Mouse (Mus musculus) kidney, postnatal 10 days (tissue): ENCODE measurements at regions not wholly inside any gene's neighbourhood (a gene's known extent, or its start where the extent isn't known, plus 50 kb on each side); places are given as distances from the start of the nearest gene placed in this dataset.

Experiments
- DNase-seq: peaks from one replicate; pipeline ENCODE4 v3.0.0; 2021; ENCODE audit warnings: mixed read lengths

DNA sequence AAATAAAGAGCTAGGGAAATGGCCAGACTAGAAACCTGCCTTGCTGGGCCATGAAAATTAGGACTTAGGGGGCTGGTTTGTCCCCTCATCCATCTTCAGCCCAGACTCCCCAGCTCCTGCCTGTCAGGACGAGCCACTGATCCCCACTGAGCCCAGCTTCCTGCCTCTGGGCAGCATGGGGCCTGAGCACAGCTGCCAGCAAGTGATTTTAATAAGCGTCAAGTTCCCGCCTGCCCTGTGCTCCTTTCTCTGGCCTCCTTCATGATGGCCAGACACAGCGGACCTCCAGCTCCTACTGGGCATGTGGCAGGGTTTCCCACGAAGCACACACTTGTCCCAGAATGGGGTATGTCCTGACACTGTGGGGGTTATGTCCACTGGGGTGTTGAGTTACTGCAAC lies 139.1 kb upstream of the Irx3 start:
- no peak for DNase-seq

GRCm38 (mm10) chr8:91937227-91937626 lies 135.4 kb upstream of the Irx3 start:
- no peak for DNase-seq

DNA sequence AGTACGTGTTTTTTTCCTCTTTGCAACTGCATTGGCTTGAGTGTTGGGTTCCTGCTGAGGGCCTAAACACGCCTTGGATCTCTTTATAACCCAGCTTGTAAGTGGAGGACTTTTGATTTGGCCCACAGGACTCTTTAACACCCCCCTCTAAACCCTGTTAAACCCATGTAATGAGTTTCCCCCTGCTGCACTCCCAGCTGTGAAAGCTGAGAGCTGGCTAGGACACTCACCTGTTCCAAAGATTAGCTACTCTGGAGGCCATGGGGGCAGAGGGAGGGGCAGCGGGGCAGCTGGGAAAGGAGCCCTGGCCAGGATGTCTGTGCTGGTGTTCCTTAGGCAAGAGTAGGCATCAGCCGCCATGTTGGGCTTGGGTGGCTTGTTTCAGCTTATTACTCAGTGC lies 128.7 kb upstream of the Irx3 start:
- DNase-seq, result no peak

DNA sequence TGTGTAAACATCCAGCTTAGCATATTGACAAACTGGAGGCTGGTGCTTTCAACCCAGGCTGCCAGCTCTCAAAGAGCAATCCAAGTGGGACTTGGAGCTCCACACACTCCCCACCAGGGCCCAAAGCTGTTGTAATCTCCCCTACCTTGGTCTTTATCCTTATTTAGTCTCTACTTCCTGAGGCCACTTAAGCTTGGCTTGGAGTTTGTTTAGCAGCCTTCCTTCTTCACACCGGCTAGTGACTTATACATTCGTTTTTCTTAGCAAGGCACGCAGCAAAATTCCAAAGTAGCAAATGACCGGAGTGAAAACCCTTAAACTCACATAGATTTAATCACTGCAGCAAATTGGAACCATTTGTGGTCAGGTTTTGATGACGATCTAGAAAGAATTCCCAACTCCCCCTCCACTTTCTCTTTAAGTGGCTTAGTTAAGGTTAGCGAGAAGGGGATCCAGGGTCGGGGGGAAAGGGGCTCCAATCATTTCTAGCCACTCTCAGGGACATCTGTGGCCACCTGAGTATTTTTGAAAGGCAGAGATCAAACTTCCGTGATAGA lies 124.2 kb upstream of the Irx3 start:
- no peak for DNase-seq

GRCm38 (mm10) chr8:91924152-91924551 lies 122.3 kb upstream of the Irx3 start:
- DNase-seq, result no peak

DNA sequence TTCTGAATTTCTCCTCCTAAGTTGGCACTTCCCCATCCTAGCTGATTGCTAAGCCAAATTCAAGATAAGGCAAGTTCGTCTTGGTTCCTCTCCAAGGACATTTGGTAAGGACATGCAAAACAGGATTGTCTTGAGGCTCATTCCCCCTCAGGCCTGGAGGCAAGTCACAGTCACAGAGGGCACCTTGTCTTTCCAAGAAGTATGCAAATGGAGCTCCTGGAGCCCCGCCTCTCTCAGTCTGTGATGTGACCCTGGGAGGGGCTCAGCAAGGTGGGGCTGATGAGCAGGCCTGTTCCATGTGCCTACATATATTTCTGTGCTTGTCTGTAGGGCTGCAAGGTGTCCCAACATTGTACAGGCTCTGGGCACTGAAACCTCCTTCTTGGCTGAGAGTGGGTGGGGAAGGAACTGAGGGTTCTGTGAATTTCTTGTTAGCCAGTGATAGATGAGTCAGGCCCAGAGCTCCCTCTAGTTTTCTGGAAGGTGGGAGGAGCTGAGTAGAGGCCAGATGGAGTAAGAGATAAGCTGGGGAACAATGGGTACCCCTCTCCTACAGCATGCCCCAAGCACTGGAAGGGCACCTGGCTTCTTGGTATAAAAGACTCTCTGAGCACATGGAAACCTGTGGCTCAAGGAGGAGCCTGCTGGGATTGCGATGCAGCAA lies 120.5 kb upstream of the Irx3 start:
- DNase-seq, result no peak

GRCm38 (mm10) chr8:91917834-91918233 lies 116.0 kb upstream of the Irx3 start:
- no peak for DNase-seq

GRCm38 (mm10) chr8:91913971-91914370 lies 112.1 kb upstream of the Irx3 start:
- no peak for DNase-seq

DNA sequence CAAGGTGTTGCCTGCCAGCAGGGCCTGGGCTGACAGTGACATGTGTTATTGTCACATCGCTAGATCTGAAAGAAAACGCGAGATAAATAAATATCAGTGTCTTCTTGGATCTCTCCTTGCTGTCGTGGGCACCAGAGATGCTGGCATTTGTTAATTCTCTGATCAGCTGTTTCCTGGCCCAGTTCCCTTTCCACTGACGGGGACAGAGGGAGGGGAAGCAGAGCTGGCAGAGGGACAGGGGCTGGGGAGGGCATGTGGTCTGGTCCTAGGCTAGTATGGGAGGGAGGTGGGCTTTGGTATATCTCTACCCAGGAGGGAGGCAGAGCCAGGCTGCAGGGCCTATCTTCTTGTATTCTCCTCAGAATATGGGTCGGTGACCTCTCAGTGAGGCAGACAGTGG lies 111.3 kb upstream of the Irx3 start:
- DNase-seq, result no peak

DNA sequence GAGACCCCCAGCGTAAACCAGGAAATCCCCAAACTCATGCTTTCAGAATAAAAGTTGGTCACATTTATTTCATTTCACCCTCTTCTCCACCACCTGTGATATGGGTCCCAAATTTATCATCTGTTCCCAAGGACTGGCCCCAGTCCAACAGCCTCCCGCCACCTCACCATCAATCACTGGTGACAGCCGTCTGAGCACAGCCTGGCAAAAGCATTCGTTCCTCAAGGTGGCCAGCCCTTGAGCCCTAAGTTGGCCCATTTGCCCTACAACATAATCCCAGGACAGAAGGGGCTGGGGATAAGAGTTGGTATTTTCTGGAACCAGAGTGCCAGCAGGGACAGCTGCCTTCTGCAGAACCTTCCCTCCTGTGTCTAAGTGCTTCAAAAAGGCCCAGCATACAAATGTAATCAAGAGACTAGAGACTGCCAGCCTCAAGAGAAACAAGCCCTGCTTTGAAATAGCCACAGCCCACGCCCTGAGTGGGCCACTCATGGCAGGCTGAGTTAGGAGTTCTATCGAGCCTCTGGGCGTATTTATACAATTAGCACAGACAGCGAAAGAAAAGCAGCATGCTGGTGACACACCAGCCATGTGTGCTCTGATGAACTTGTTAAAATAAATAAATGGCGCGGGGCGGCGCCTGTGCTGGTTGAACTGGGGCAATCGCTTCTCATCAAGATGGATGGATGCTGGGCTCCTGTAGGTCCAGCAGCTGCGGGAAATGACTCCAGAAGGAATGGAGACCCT lies 107.9 kb upstream of the Irx3 start:
- peak; percentile 15 for DNase-seq

GRCm38 (mm10) chr8:91908731-91909353 lies 107.0 kb upstream of the Irx3 start:
- DNase-seq, result no peak

GRCm38 (mm10) chr8:91907178-91907577 lies 105.3 kb upstream of the Irx3 start:
- no peak for DNase-seq

DNA sequence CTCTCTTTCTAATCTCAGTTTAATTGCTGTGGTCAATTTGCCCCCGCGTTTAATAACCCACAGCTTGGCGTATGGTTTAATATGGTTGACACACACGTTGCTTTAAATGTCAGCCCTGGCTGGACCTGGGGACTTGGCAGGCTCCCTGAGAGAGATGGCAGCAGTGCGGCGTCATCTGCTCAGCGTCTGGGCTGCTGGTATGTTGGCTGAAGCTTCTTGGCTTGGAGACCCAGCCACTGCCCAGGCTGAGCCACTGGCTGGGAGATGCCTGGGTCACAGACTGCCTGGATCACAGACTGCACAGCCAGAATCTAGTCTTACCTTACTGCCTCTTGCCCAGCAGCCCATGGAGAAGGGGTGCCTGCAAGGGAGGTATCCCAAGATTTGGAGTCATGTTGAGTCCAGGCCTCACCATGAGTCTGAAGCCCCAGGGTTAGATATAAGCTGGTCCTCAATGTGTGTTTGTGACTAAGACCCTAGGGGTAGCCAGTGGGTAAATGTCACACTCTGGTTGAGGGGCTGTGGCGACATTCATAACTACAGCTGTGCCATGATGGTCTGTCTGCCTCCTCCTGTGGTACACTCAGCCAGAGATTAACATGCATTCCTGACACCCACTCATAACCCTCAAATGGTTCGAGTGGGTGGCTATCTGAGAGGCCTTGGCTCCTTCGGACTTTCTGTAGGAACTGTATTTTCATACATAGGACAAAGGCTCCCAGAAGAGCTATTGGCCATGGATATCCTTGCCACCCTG lies 99.8 kb upstream of the Irx3 start:
- DNase-seq, result no peak

DNA sequence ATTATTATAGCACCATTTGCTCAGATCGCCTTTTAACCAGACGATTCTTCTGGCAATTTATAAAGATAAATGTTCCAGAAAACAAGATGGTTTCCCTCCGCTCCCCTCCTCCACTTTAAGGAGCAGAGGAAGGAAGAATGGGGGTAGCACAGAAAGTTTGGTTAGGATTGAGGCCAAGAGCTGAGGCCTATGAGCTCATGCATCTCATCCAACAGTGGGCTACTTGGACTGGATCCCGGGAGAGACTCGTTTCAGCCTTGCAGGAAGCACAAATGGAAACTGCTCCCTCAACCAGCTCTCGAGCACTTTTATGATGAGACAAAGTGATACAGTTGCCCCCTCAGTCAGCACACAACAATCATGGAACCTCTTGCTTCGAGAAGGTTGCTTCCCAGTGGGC lies 97.9 kb upstream of the Irx3 start:
- peak; percentile 75 for DNase-seq

DNA sequence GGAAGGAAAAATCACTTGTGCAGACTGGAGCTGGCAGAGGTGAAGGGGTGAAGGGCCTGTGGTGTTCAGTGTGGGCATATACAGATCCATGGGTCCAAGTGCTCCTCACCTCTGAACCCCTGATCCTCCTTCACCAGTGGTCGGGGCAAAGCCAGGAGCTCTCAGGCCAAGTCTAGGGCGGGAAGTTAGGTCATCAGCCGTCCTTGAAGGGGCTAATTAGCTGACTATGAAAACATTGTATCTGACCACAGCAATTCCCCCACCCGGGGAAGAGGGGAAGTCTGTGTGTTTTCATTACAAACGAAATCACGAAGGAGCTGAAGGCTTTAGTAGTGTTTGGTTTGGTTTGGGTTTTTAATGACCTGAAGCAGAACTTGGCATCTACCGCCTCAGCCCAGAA lies 95.5 kb upstream of the Irx3 start:
- DNase-seq, result peak; percentile 15

DNA sequence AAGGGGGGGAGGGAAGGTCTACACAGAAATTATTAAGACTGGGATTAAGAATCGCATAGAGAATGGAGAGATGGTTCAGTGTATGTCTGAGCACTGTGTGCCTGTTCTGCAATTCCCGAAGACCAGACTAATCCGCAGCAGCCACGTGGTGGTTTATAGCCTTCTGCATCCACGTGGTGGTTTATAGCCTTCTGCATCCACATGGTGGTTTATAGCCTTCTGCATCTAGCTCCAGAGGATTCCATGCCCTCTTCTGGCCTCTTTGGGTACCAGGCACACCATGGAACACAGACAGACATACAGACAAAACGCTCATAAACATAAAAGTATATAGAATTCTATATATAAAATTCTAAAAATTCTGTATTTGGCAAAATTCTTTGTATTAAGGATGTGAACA lies 94.1 kb upstream of the Irx3 start:
- DNase-seq, result no peak

- DNase-seq, result no peak
Measured at GRCm38 (mm10) chr8:91884862-91885261, 83.0 kb upstream of the Irx3 start.

DNA sequence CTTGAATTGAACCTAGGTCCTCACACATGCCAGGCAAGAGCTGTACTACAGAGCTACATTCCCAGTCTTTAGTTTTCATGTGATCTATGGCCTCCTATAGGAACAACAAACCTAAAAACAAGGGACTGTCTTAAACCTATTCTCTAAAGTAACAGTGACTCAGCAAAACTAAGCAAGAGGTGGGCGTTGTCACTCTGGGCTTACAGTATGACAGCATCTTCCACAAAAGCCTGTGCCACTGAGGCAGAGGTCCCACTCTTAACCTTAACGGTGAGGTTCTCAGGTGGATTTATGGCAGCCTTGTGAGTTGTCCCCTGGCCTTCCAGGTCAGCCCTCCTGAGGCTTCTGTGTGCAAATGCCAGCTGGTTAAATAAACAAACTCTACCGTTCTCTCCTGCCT lies 82.5 kb upstream of the Irx3 start:
- no peak for DNase-seq

GRCm38 (mm10) chr8:91883012-91883411 lies 81.1 kb upstream of the Irx3 start:
- no peak for DNase-seq

- DNase-seq, result peak; percentile 31
Measured at GRCm38 (mm10) chr8:91878886-91879285, 77.0 kb upstream of the Irx3 start.

GRCm38 (mm10) chr8:91876161-91876560 lies 74.3 kb upstream of the Irx3 start:
- no peak for DNase-seq

DNA sequence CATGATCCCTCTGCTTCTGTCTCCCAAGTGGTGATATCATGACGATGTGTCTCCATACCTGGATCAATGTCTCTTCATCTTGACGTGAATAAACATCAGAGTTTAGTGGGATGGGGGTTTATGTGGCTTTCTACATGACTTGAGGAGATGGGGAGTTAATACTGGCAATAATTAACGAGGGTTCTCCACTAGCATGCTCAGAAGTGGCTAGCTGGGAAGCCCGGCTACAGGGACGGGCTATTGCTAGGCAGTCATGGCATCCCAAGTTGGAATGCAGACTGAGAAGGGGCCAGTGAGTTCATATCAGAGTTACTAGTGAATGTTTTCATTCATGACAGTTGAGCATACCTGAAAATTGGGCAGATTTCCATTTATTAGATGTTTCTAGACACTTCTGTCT lies 71.4 kb upstream of the Irx3 start:
- DNase-seq, result peak; percentile 22
